Comparison of ENCODE assay signal across 25 mouse cellular contexts in genomic region chr2:84222049-84222448, GRCm38 (mm10).
"Had no signal": no experiment of that assay in that cellular context is flagged by ENCODE, and none has a peak within 500 bp of the region (broad histone marks: within the 10 kb centered on the region; RNA-seq: fewer than 3 reads in every experiment).

No protein-coding gene starts in this region.

- H3K9ac ChIP-seq: heart, embryonic 13.5 days; heart, embryonic 15.5 days; hindbrain, embryonic 13.5 days; hindbrain, embryonic 15.5 days; intestine, embryonic 15.5 days; limb, embryonic 13.5 days; limb, embryonic 15.5 days; liver, embryonic 12.5 days; liver, embryonic 14.5 days had no signal

- H3K4me3 ChIP-seq: heart, adult 2 months; heart, embryonic 13.5 days; heart, embryonic 15.5 days; hindbrain, embryonic 13.5 days; hindbrain, embryonic 15.5 days; intestine, embryonic 15.5 days; layer of hippocampus, adult 2 months; limb, embryonic 13.5 days; limb, embryonic 15.5 days; liver, embryonic 12.5 days had no signal

- DNase-seq: gastrocnemius, postnatal 14 days; gastrocnemius, postnatal 36 days; heart, adult 11 months; heart, adult 2 months; heart, postnatal 14 days; heart, postnatal 36 days; kidney, adult 18-20 months; kidney, adult 8-10 months; kidney, postnatal 10 days; kidney, postnatal 25 days; kidney, postnatal 4 days; layer of hippocampus, postnatal 36 days; left cerebral cortex, postnatal 4 days had no signal

- H3K9me3 ChIP-seq: heart, embryonic 13.5 days; heart, embryonic 15.5 days; hindbrain, embryonic 13.5 days; hindbrain, embryonic 15.5 days; intestine, embryonic 15.5 days; limb, embryonic 13.5 days; limb, embryonic 15.5 days; liver, embryonic 12.5 days had no signal

- H3K27me3 ChIP-seq: heart, embryonic 13.5 days; heart, embryonic 15.5 days; hindbrain, embryonic 13.5 days; hindbrain, embryonic 15.5 days; intestine, embryonic 15.5 days; limb, embryonic 13.5 days; limb, embryonic 15.5 days; liver, embryonic 12.5 days had no signal

- H3K4me1 ChIP-seq: heart, embryonic 13.5 days; heart, embryonic 15.5 days; hindbrain, embryonic 13.5 days; hindbrain, embryonic 15.5 days; intestine, embryonic 15.5 days; limb, embryonic 13.5 days; limb, embryonic 15.5 days; liver, embryonic 12.5 days had no signal

- ATAC-seq: intestine, embryonic 15.5 days; intestine, postnatal 0 days; liver, embryonic 12.5 days had no signal

- H3K36me3 ChIP-seq: heart, embryonic 13.5 days; heart, embryonic 15.5 days; hindbrain, embryonic 13.5 days; hindbrain, embryonic 15.5 days; intestine, embryonic 15.5 days; limb, embryonic 13.5 days; limb, embryonic 15.5 days; liver, embryonic 12.5 days had no signal

- H3K4me2 ChIP-seq: heart, embryonic 11.5 days; heart, embryonic 13.5 days; heart, embryonic 15.5 days; hindbrain, embryonic 13.5 days; hindbrain, embryonic 15.5 days; intestine, embryonic 15.5 days; limb, embryonic 13.5 days; limb, embryonic 15.5 days; liver, embryonic 12.5 days had no signal

- H3K27ac ChIP-seq: heart, adult 2 months; heart, embryonic 13.5 days; heart, embryonic 15.5 days; hindbrain, embryonic 13.5 days; hindbrain, embryonic 15.5 days; intestine, embryonic 15.5 days; layer of hippocampus, adult 2 months; limb, embryonic 13.5 days; limb, embryonic 15.5 days; liver, embryonic 12.5 days; liver, embryonic 14.5 days had no signal
